Mouse (Mus musculus) erythroblast, embryonic 14.5 days (primary cell): ENCODE results near the gene Gm29735.
"Not testable (repeated sequence)": the region's sequence is repeated elsewhere in the genome, so short reads cannot be mapped to it uniquely, and the experiment has no call there.

Source experiments
- GATA1 ChIP-seq: IDR thresholded peaks from 2 replicates; pipeline ENCODE4 v1.6.1; 2012; ENCODE audit warnings: low read length, inconsistent platforms, mixed read lengths
- TAL1 ChIP-seq: IDR thresholded peaks from 3 replicates; pipeline ENCODE4 v1.6.1; 2012; ENCODE audit warnings: low read length, inconsistent platforms, mixed read lengths

GRCm38 (mm10) chr7:142135934-142136333, 21.0 kb downstream of the Gm29735 start, which contains the start of gene Gm39115:
- not testable (repeated sequence) for TF ChIP-seq GATA1, TAL1
